Mouse (Mus musculus) adrenal gland, postnatal 14 days (tissue): ENCODE data around the gene Olfr203. TPM values are rescaled to one million over a fixed set of nuclear protein-coding genes. Genes with fewer than 3 reads are reported as not detected.
"Not testable (repeated sequence)": the region's sequence is repeated elsewhere in the genome, so short reads cannot be mapped to it uniquely, and the experiment has no call there.

Experiments
- DNase-seq: peaks from one replicate; pipeline ENCODE4 v3.0.0; 2021; ENCODE audit warnings: mixed read lengths
- long read RNA-seq, 2 experiments: library from polyadenylated mRNA; stranded (forward); transcript quantifications; one replicate each; pipeline ENCODE4 v2.0.0; 2021
- total RNA-seq: library from RNA; stranded (reverse); gene quantifications from 2 replicates; pipeline ENCODE4 v1.2.3, GENCODE M21; 2021

Olfr203 gene
- not detected in 2 replicates for total RNA-seq
- long read RNA-seq, experiment 1: 0 reads
- long read RNA-seq, experiment 2: 0 reads

DNA sequence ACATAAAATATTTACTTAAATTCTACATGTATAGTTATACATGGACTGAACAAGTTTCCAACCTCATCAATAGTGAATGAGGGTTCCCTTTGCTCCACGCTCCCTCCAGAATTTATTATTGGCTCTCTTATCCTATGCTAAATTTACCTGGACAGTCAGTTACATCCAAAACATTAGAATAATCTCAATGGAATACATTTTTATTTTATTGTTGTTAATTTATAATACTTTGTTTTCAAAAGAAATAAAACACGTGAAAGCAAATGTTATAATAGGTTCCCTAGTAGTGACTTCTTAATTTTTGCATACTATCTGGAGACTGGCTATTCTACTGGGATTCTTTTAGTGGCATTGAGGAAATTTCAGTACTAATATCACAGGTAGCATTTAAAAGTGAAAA is at the start of gene Olfr203:
TSS of gene Olfr203 (plus strand) at position 301 of the 400 bp plus-strand sequence.
- no peak for DNase-seq

DNA sequence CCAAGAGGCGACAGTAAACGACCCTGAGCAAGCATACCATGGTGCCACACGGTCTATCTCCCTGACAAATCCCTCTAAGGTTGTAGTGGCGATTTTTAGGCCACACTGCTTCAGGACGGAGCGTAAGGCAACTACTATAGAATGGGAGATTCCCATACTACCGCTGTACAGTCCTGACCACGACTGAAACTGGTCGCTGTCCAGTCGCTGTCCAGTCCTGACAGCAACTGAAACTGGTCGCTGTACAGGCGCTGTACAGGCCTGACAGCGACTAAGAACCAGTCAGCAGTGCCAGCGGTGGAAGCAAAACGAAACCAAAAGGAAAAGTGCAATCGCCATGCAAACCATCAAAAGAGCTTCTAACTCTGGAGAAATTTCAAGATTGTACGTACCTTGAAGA is 49.0 kb upstream of the Olfr203 start:
- no peak for DNase-seq

GRCm38 (mm10) chr16:59269097-59269496 is 29.6 kb upstream of the Olfr203 start:
- not testable (repeated sequence) for DNase-seq

DNA sequence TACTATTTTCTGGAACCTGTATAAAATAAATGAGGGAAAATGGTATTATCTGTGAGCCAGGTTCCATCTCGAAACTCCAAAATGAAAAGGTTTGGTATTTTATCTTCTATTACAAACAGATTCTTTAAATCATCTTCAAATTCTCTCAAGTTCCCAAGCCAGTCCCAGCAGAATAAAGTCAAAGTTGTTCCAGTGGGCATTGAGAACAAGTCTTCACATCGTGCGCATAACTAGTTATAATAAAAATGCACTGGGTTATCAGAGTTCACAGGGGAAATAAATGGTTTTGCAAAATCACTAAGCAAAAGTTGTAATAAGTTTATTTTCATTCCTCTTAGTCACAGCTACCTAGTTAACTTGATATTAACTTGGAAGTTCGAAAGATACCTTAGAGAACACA is 26.1 kb upstream of the Olfr203 start, which contains the start of gene Olfr201:
TSS of gene Olfr201 (minus strand) at position 101 of the 400 bp plus-strand sequence.
- DNase-seq: not testable (repeated sequence)

DNA sequence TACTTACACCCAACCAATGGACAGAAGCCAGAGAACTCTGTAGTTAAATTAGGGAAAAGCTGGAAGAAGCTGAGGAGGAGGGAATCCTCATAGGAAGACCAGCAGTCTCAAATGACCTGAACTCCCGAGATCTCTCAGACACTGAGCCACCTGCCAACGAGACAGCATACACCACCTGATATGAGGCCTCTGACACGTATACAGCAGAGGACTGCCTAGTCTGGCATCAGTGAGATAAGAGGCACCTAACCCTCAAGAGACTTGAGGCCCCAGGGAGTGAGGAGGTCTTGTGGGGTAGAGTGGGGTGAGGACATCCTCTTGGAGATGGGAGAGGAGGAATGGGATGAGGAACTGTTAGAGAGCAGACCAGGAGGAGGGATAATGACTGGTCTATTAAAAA is 18.1 kb upstream of the Olfr203 start:
- no peak for DNase-seq

DNA sequence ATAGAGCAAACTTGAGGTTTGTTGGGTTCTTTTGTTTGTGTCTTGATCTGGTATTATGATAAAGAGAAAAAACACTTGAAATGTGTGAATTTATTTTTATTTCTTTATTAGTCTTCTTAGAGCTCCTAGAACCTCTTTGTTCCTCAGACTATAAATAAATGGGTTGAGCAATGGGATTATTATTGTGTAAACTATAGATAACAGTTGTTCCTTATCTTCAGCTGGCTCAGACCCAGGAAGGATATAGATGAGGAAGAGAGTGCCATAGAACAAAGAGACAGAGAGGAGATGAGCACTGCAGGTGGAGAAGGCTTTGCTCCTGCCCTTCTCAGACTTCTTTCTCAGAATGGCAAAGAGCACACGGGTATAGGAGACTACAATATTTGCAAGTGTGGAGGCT is 15.2 kb upstream of the Olfr203 start:
- no peak for DNase-seq

- DNase-seq: no peak
These were observed 12.0 kb upstream of the Olfr203 start, which contains the start of gene Olfr202 for GRCm38 (mm10) chr16:59286693-59287092. Olfr202 (minus strand) TSS chr16:59286793.

DNA sequence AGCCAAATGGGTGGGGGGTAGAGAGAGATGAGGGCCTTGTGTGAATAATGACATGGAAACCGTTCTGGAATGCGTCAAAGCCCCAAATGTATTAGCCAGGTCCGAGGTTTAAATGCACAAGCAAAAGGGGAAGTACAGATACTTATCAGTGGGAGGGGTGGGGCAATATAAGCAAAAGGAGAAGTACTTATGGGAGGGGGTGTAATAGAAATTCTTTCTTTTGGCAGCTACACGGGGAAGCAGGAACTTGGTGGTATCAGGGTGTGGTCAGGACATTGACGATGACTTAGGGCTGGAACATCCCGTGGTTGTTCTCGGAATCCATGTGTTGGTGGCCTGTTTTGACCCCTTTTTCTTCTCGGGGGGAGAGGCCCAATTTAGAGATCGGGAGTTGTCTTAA is 11.1 kb upstream of the Olfr203 start:
- not testable (repeated sequence) for DNase-seq

- no peak for DNase-seq
These were observed 19.5 kb downstream of the Olfr203 start, which contains the start of gene Olfr204 for GRCm38 (mm10) chr16:59318148-59318547. Olfr204 (minus strand) TSS chr16:59318248.

GRCm38 (mm10) chr16:59323262-59323661 is 24.6 kb downstream of the Olfr203 start:
- not testable (repeated sequence) for DNase-seq

GRCm38 (mm10) chr16:59331038-59331437 is 32.4 kb downstream of the Olfr203 start, which contains the start of gene Olfr205:
Olfr205 (minus strand) TSS chr16:59331138.
- no peak for DNase-seq

- DNase-seq: no peak
These were observed 50.5 kb downstream of the Olfr203 start, which contains the start of gene Olfr206 for GRCm38 (mm10) chr16:59349146-59349545. Olfr206 (minus strand) TSS chr16:59349246.

Other genes starting within 250 kb of the Olfr203 start
- gene Olfr190, start 220.9 kb upstream of the Olfr203 start, total RNA-seq: not detected in 2 replicates
- gene Olfr191, start 209.1 kb upstream of the Olfr203 start, total RNA-seq: not detected in 2 replicates
- not detected in 2 replicates for gene Olfr193, start 187.0 kb upstream of the Olfr203 start, total RNA-seq
- gene Olfr194, start 177.8 kb upstream of the Olfr203 start, total RNA-seq: not detected in 2 replicates
- not detected in 2 replicates for gene Olfr195, start 151.8 kb upstream of the Olfr203 start, total RNA-seq
- not detected in 2 replicates for gene Olfr196, start 128.4 kb upstream of the Olfr203 start, total RNA-seq
- gene Olfr198, start 95.3 kb upstream of the Olfr203 start, total RNA-seq: not detected in 2 replicates
- gene Olfr199, start 79.1 kb upstream of the Olfr203 start, total RNA-seq: not detected in 2 replicates
- not detected in 2 replicates for gene Olfr201, start 26.2 kb upstream of the Olfr203 start, total RNA-seq
- gene Olfr202, start 12.1 kb upstream of the Olfr203 start, total RNA-seq: not detected in 2 replicates
- 0.07 TPM in 1 of 2 replicates, not detected in the other for gene Olfr204, start 19.4 kb downstream of the Olfr203 start, total RNA-seq
- not detected in 2 replicates for gene Olfr205, start 32.3 kb downstream of the Olfr203 start, total RNA-seq
- gene Olfr206, start 50.4 kb downstream of the Olfr203 start, total RNA-seq: not detected in 2 replicates
- gene Olfr209, start 65.1 kb downstream of the Olfr203 start, total RNA-seq: not detected in 2 replicates
- not detected in 2 replicates for gene Gabrr3, start 108.5 kb downstream of the Olfr203 start, total RNA-seq
- 21.2 and 25.8 TPM in 2 replicates for gene Riox2, start 172.9 kb downstream of the Olfr203 start, total RNA-seq